Mouse (Mus musculus) cerebellum, adult 2 months (tissue): ENCODE results near the gene Rere.

Experiments used
- CTCF ChIP-seq: fragments of 200-500 bp; IDR thresholded peaks from 2 replicates; pipeline ENCODE4 v1.5.1; 2011; ENCODE audit warnings: low read depth, mild to moderate bottlenecking, control low read depth, low read length, moderate library complexity, borderline replicate concordance; ENCODE audit not compliant: insufficient read depth
- POLR2A ChIP-seq: fragments of 200-500 bp; IDR thresholded peaks from 2 replicates; pipeline ENCODE4 v1.6.1; 2011; ENCODE audit warnings: low read length, control low read depth, borderline replicate concordance; ENCODE audit not compliant: insufficient read depth

GRCm38 (mm10) chr4:150311431-150311830 is 30.0 kb downstream of the Rere start:
- TF ChIP-seq POLR2A (no peak), CTCF (no peak)
